Mouse (Mus musculus): ENCODE results near the gene Krt33b.

GRCm38 (mm10) chr11:100067293-100068036 is 37.8 kb upstream of the Krt33b start:
- no peak for TF ChIP-seq GATA1 (IDR thresholded peaks at IDR 0.05; ENCODE audit: low read length)
- no peak for TF ChIP-seq TAL1 (IDR thresholded peaks at IDR 0.05; ENCODE audit: low read length)
